Mouse (Mus musculus) heart, adult 2 months (tissue): ENCODE measurements around the gene Serpinc1. TPM values are rescaled to one million over a fixed set of nuclear protein-coding genes. Genes with fewer than 3 reads are reported as not detected.

Experiments used
- DNase-seq, 2 experiments: peaks; one replicate each; pipeline ENCODE4 v3.0.0; 2021
- H3K27ac ChIP-seq: fragments of 200-600 bp; 2 replicates; pipeline ENCODE4 v1.8.1; 2022
- H3K27me3 ChIP-seq: fragments of 200-500 bp; 2 replicates; pipeline ENCODE4 v1.6.1; 2012; ENCODE audit warnings: mild to moderate bottlenecking, low read length, inconsistent platforms, mixed read lengths; ENCODE audit not compliant: control insufficient read depth, insufficient read depth
- H3K36me3 ChIP-seq: fragments of 200-500 bp; 2 replicates; pipeline ENCODE4 v1.6.1; 2012; ENCODE audit warnings: low read length, inconsistent platforms; ENCODE audit not compliant: control insufficient read depth, insufficient read depth
- H3K4me1 ChIP-seq: fragments of 200-500 bp; 2 replicates; pipeline ENCODE4 v1.6.1; 2011; ENCODE audit warnings: low read length; ENCODE audit not compliant: control insufficient read depth, insufficient read depth
- H3K4me3 ChIP-seq: fragments of 200-600 bp; 2 replicates; pipeline ENCODE4 v1.8.1; 2022
- H3K79me2 ChIP-seq: fragments of 200-500 bp; replicated peaks from 2 replicates; pipeline ENCODE4 v1.6.1; 2012; ENCODE audit warnings: mild to moderate bottlenecking, inconsistent platforms, low read length, moderate library complexity, mixed read lengths; ENCODE audit not compliant: control insufficient read depth, insufficient read depth
- H3K9ac ChIP-seq: fragments of 200-500 bp; 2 replicates; pipeline ENCODE4 v1.6.1; 2012; ENCODE audit warnings: low read depth, mild to moderate bottlenecking, control low read depth, inconsistent platforms, low read length, mixed read lengths
- CTCF ChIP-seq: fragments of 200-600 bp; IDR thresholded peaks from 2 replicates; pipeline ENCODE4 v1.8.1; 2022; ENCODE audit warnings: antibody characterized with exemption, mild to moderate bottlenecking, moderate library complexity
- EP300 ChIP-seq: fragments of 200-500 bp; IDR thresholded peaks from 2 replicates; pipeline ENCODE4 v1.6.1; 2011; ENCODE audit warnings: low read depth, low read length, control low read depth; ENCODE audit not compliant: insufficient read depth
- POLR2A ChIP-seq: fragments of 200-500 bp; IDR thresholded peaks from 2 replicates; pipeline ENCODE4 v1.6.1; 2011; ENCODE audit warnings: mild to moderate bottlenecking, low read depth, low read length, control low read depth; ENCODE audit not compliant: insufficient read depth
- WGBS: fragments of 180-500 bp; shearing (Covaris S2); methylation state at CpG from one replicate; pipeline ENCODE4 v1.1.7; 2018; 5-methylcytosine and 5-hydroxymethylcytosine counted together
- intact Hi-C: fragments of 180-260 bp; cut with DNase I; formaldehyde crosslinking; loops from one replicate; pipeline ENCODE4 v1.15.1; 2025
- polyA plus RNA-seq: library from polyadenylated mRNA; depleted of rRNA; stranded (reverse); fragments of >200 nt; gene quantifications from 2 replicates; pipeline ENCODE4 v1.2.3, GENCODE M21; 2012
- total RNA-seq, 2 experiments: library from RNA; stranded (reverse); gene quantifications; 2 replicates each; pipeline ENCODE4 v1.2.3; 2021

Serpinc1 gene
- total and polyA plus RNA-seq, 3 experiments = 0.08 to 0.32 (median 0.29) TPM

DNA sequence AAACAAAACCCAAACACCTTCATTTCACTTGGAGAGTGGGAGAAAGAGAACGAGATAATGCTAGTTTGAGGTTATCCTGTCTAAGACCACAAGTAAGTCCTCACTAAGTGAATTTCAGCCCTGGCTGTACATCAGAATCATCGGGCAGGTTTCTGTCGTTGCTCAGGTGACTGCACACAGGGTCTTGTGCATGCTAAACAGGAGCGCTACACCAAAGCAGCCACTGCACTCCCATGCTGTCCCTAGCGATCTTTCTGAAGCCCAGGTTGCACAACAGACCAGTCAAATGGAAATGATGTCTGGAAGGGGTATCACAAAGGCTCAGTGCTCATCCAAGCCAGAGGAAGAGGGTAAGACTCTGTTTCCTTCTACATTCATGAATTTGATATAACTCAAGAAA is 28.1 kb downstream of the Serpinc1 start:
- H3K79me2 ChIP-seq = no peaks in the 10 kb centered on the region
- H3K36me3 ChIP-seq = no peaks in the 10 kb centered on the region
- no peak overlapping the region for H3K4me3 ChIP-seq
- DNase-seq = no peak
- no peaks in the 10 kb centered on the region for H3K27me3 ChIP-seq
- intact Hi-C loops = no loop called here
- no peak overlapping the region for H3K27ac ChIP-seq
- whole genome bisulfite sequencing = 91% methylated on average over 5 of the region's 5 CpGs
- H3K9ac ChIP-seq = no peak overlapping the region
- no peak for TF ChIP-seq EP300
- TF ChIP-seq CTCF = no peak
- no peak for TF ChIP-seq POLR2A
- H3K4me1 ChIP-seq = no peaks in the 10 kb centered on the region

DNA sequence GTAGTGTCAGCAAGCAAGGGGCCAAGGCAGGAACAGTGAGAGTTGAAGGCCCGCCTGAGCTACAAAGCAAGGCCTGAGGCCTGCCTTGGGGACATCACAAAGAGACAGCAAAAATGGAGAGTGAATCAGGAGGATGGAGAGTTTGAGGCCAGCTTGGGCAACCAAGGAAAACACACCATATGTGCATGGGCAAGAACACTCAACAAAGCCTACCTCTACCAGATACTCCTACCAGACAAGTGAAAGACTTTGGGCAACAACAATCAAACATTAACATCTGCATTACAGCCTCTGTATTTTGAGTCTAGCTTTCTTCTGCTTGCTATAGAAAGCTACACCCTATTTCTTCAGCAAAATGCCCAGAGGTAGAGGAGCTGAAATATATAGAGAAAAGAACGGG is 29.7 kb downstream of the Serpinc1 start:
- TF ChIP-seq CTCF (no peak), EP300 (no peak), POLR2A (no peak)
- H3K9ac ChIP-seq = no peak overlapping the region
- intact Hi-C loops = no loop called here
- WGBS = 88% methylated on average over 2 of the region's 2 CpGs
- H3K36me3 ChIP-seq = no peaks in the 10 kb centered on the region; the same call in 1 of the 2 replicates
- no peaks in the 10 kb centered on the region for H3K4me1 ChIP-seq
- no peaks in the 10 kb centered on the region for H3K27me3 ChIP-seq
- H3K27ac ChIP-seq = no peak overlapping the region
- DNase-seq = no peak
- no peaks in the 10 kb centered on the region for H3K79me2 ChIP-seq
- no peak overlapping the region for H3K4me3 ChIP-seq

DNA sequence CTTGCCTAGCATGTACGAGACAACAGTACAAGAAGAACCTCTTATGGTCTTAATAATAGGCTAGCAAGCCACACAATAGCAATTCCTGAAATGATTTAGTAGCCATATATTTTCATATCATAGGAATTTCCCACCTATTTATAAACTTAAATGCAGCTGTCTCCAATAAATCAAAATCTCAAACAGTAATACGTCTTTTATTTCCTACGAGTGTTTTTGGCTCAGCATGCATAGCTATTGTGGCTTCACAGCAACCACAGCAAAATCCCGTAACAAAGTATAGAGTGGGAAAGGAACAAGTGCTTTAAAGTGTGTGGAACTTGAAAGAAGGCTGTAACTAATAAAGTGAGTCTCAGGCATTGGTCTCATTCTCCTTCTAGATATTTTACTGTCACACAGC is 32.1 kb downstream of the Serpinc1 start:
- TF ChIP-seq CTCF (no peak), EP300 (no peak), POLR2A (no peak)
- no peak overlapping the region for H3K4me3 ChIP-seq
- H3K36me3 ChIP-seq = no peaks in the 10 kb centered on the region; the same call in 1 of the 2 replicates
- H3K9ac ChIP-seq = no peak overlapping the region
- 91% methylated on average over 4 of the region's 4 CpGs for WGBS
- H3K79me2 ChIP-seq = no peaks in the 10 kb centered on the region
- intact Hi-C loops = no loop called here
- no peaks in the 10 kb centered on the region for H3K4me1 ChIP-seq
- no peak overlapping the region for H3K27ac ChIP-seq
- H3K27me3 ChIP-seq = no peaks in the 10 kb centered on the region
- DNase-seq = no peak

DNA sequence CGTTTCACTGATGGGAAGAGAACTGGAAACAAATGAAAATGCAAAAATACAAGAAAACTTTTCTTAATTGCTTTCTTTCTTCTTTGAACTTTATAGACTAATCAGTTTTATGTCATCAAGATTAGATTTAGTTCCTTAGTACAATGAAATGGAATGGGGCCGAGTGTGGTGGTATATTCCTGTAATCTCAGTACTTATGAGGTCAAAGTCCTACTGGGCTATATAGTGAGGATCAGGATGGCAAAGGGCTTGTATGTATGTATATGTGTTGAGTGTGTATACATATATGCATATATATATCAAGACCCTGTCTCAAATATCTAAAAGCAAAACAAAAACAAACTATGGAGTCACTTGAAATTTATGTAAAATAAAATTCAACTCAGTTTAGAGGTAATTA is 38.0 kb downstream of the Serpinc1 start:
- no peak overlapping the region for H3K4me3 ChIP-seq
- TF ChIP-seq EP300 (no peak), POLR2A (no peak), CTCF (no peak)
- H3K27me3 ChIP-seq = no peaks in the 10 kb centered on the region
- H3K79me2 ChIP-seq = no peaks in the 10 kb centered on the region; the same call in 1 of the 2 replicates
- no peak overlapping the region for H3K9ac ChIP-seq
- DNase-seq = no peak
- intact Hi-C loops = no loop called here
- H3K36me3 ChIP-seq = peaks cover 4% of the 10 kb centered on the region; the same call in 1 of the 2 replicates
- 89% methylated on average over 2 of the region's 2 CpGs for WGBS
- H3K27ac ChIP-seq = no peak overlapping the region
- no peaks in the 10 kb centered on the region for H3K4me1 ChIP-seq

DNA sequence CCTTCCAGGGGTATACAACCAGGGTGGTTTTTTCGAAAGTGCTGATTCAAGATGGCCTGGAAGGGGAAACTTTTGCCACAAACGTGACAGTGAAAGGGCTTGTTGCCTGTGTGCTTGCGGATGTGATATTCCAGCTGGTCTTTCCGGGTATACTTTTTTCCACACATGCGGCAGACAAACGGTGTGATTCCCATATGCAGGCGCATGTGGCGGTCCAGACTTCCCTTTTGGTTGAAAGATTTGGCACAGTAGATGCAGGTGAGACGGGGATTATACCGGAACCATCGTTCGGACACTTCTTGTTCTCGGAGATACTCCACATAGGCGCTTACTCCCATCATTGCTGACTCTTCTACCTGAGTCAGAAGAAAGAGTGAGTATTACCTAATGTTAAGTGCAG is 41.7 kb downstream of the Serpinc1 start:
- no peak overlapping the region for H3K9ac ChIP-seq
- no peaks in the 10 kb centered on the region; the same call in 1 of the 2 replicates for H3K79me2 ChIP-seq
- no peaks in the 10 kb centered on the region for H3K27me3 ChIP-seq
- H3K4me1 ChIP-seq = no peaks in the 10 kb centered on the region
- intact Hi-C loops = no loop called here
- 96% methylated on average over 14 of the region's 14 CpGs for WGBS
- H3K4me3 ChIP-seq = no peak overlapping the region
- 0 out of 2 replicates have a peak, but pooled peaks cover 4% of the 10 kb centered on the region for H3K36me3 ChIP-seq
- no peak overlapping the region for H3K27ac ChIP-seq
- TF ChIP-seq CTCF = no peak
- no peak for TF ChIP-seq EP300
- TF ChIP-seq POLR2A = no peak
- no peak for DNase-seq

DNA sequence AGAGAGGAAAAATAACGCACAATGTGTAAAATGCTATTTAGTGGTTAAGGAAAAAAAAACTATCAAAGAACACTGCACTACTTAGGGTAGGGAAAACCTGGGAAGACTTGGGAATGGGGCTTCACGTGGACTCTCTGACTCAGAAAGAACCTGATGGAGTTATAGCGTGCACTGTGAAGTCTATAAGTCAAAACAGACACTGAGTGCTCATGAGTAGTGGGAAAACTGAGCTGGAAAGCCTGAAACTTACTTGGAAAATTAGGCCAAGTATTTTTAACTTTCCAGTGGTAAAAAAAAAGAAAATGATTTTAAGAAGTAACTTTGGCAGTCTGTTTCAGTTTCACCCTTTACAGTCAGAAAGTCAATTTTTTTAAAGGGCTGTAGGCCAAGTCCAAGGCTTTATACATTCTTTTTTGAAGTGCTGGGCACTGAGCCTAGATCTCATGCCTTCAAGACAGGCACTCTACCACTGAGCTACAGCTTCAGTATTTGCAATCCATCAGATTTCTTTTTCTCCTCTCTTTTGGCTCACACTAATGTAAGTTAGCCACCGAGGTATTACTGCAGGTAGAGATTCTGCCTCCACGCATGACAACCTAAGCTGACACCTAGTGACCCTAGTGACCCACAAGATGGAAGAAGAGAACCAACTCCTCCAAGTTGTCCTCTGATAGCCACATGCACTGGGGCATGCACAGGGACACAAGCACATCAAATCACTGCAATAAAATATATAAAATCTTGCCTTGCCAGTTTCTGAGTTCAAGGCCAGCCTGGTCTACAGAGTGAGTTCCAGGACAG is 47.2 kb downstream of the Serpinc1 start:
- Histone ChIP-seq H3K4me1 (no peaks in the 10 kb centered on the region; the same call in 1 of the 2 replicates), H3K9ac (no peak overlapping the region), H3K27me3 (no peaks in the 10 kb centered on the region), H3K27ac (no peak overlapping the region), H3K4me3 (no peak overlapping the region), H3K79me2 (no peaks in the 10 kb centered on the region), H3K36me3 (no peaks in the 10 kb centered on the region)
- 72% methylated on average over 5 of the region's 5 CpGs for WGBS
- DNase-seq = no peak
- intact Hi-C loops = no loop called here
- TF ChIP-seq POLR2A (no peak), CTCF (no peak), EP300 (no peak)
